Mouse (Mus musculus) CD4-positive, CD25-positive, alpha-beta regulatory T cell, adult 2 months (primary cell): Measurements from ENCODE around the gene Serpina7.

Source experiments
- DNase-seq: peaks from one replicate; pipeline ENCODE4 v3.0.0-alpha.2; 2012; ENCODE audit warnings: low read depth, low spot score

Serpina7 gene

GRCm38 (mm10) chrX:139085077-139085476, at the start of gene Serpina7:
Gene Serpina7 (minus strand): TSS chrX:139085236.
- DNase-seq: no peak

GRCm38 (mm10) chrX:139134031-139134430, 49.0 kb upstream of the Serpina7 start:
- no peak for DNase-seq

- no peak for DNase-seq
These were observed 12.2 kb upstream of the Serpina7 start for GRCm38 (mm10) chrX:139097197-139097596.

GRCm38 (mm10) chrX:139085943-139086342, 907 bp upstream of the Serpina7 start, which contains the start of gene 4930513O06Rik:
Gene 4930513O06Rik (plus strand): TSS chrX:139086243.
- DNase-seq: no peak

GRCm38 (mm10) chrX:139078493-139078892, 6.5 kb downstream of the Serpina7 start:
- DNase-seq: no peak

GRCm38 (mm10) chrX:139064078-139064477, 21.0 kb downstream of the Serpina7 start:
- DNase-seq: no peak

- no peak for DNase-seq
These were observed 31.9 kb downstream of the Serpina7 start for GRCm38 (mm10) chrX:139053149-139053548.

- DNase-seq: no peak
These were observed 33.1 kb downstream of the Serpina7 start for GRCm38 (mm10) chrX:139051976-139052375.

- no peak for DNase-seq
These were observed 43.9 kb downstream of the Serpina7 start for GRCm38 (mm10) chrX:139041148-139041547.

GRCm38 (mm10) chrX:139039314-139039713, 45.7 kb downstream of the Serpina7 start:
- no peak for DNase-seq

GRCm38 (mm10) chrX:139037666-139038065, 47.4 kb downstream of the Serpina7 start:
- no peak for DNase-seq
